Mouse (Mus musculus) thymus, postnatal 10 days (tissue): Measurements from ENCODE around the gene Chmp5.

ENCODE experiments used
- DNase-seq, 2 experiments: peaks; one replicate each; pipeline ENCODE4 v3.0.0; 2021; ENCODE audit warnings: low spot score in 2 of 2

Chmp5 gene

DNA sequence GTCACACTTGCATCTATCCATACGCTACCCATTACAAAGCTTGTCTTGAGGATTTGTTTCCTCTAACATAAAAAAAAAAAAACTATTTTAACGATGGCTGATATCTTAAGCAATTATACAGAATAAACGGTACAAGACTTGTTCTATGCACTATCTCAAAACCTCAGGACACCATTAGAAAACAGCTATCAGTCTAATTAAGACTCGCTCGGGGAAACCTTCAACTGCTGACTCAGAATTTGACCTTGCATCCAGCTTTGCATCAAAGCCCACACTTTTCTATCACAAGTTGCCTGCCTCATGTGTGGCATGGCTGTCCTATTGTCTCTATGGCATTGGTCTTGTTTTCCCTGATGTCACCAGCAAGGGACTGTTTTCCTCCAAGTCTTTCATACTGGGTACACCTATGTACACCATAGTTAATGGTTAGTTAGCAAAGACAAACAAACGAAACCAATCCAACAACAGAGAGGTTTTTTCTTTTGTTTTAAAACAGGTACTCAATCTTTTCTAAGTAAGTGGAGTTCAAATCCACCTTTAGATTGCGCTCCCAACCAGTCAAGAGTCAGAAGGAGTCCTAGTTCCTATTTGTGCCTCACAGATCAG, 1.6 kb upstream of the Chmp5 start:
- no peak for DNase-seq

DNA sequence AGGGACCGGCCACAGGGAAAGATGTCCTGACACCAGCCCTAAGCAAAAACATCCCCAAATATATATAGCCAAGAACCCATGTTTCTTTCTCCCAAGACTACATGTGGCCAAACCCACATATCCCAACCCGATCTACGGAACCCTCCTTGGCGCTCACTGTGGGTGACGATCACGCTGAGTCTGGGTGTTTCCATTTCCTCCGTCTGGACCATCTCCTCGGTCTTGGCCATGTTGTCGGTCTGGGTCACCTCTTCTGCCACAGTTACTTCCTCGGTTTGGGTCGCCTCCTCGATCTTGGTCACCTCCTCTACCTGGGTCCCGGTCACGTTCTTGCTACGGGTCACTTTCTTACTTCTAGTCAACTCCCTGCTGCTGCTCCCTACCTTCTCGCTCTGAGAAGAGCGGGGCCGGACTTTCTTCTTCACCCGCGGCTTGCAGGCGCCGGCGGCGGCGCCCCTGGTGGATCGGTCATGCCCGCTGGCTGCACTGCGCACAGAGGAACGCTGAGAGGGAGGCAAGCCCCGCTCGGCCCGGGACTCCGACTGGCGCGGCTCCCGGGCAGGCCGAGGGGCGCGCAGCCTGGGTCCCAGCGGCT, 545 bp upstream of the Chmp5 start:
- DNase-seq = no peak

DNA sequence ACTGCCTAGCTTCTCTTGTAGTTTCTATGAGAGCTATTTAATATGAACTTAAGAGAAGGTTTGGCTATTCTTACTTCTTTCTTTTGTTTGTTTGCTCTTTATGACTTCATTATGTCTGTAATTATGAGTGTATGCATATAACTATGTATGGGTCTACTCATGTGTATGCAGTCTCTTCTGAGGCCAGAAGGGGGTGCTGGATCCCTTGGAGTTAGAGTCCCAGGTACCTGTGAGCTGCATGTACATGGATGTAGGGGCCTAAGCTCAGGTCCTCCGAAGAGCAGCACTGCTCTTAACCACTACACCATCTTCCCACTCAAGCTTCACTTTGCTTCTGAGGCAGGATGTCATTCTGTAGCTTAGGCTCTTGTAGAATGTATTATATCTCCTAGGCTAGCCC, 5.3 kb downstream of the Chmp5 start:
- peak in 1 of 2 experiments; percentile 10 for DNase-seq

DNA sequence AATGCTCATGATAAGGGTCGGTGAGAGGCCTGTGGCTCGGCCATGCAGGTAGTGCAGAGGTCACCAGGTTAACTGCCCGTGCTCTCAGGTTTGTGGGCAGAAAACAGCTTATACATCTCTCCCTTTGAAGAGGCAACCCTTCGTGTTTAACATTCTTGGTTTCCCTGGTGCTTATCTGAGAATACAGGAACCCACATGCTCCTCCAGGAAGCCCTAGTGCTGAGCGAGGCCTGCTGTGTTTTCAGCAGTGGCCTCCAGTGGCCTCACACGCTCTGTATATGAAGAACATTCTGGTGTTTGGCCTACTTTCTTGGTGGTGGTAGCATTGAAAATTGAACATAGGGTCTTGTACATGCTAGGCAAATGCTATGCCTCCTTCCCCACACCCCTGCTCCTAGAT, 7.7 kb downstream of the Chmp5 start:
- no peak for DNase-seq

DNA sequence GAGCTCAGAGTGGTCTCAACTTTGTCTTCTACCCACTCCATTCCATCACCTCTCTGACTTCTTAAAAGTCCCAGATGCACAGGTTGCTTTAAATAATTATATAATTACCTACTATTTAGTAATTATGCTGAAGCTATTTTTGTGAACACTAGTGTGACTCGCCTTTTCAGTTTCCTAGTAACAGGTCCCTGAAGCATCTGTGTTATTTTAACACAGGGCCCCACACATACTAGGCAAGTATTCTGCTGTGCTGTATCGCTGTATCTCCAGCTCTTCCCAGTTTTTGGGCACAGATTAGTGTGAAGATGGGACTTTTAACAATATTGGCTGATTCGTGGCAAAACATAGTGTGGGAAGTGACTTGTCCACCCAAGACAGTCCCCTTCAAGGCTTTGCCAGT, 15.3 kb downstream of the Chmp5 start:
- no peak for DNase-seq

DNA sequence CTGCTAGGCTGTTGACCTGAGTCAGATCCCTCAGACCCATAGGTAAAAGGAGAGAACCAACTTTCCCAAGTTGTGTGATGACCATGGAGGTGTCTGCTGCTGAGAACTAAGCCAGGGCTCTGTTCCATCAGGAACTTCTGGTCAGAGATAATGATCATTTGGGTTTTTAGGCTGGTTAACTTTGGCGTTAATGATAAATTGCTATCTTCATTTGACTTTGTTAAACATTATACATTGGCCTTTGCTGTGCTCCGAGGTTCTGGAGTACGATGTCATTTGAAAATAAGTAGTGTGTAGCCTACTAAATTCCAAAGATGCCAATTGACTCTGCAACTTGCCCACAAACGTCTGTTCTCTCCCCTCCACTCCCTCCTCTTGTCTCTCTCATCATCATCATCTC, 21.0 kb downstream of the Chmp5 start:
- DNase-seq = no peak

DNA sequence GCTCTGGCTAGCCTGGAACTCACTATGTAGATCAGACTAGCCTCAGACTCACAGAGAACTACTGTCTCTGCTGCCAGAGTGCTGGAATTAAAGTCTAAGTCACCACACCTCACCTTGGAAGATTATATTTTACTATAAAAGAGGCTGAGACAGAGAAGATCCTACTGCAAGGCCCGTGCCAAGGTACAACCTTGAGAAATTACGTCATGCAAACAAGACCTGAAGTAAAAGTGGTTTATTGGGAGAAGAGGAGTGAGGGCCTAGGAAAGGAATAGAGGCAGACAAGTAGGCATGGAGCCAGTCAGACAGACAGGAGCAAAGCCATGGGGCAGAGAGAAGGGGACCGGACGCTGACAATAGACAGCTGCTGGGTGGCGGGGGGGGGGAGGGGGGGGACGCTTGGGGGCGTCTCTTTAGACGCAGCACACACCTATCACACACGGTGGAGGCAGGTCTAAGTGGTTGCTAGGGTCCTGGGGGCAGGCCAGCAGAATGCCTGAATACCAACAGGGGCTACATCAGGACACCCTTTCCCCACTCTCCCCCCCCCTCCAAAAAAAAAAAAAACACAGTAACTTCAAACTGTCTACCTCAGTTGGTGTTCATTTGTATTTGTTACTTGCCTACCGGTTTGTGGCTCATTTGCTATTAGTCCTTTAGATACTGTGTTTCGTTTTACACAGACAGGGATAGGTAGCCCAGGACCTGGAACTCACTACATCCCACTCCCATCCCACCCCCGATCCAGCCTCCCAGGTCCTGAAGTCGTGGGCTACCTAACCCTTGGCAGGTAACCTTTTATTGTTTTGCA, 21.8 kb downstream of the Chmp5 start:
- DNase-seq = no peak

DNA sequence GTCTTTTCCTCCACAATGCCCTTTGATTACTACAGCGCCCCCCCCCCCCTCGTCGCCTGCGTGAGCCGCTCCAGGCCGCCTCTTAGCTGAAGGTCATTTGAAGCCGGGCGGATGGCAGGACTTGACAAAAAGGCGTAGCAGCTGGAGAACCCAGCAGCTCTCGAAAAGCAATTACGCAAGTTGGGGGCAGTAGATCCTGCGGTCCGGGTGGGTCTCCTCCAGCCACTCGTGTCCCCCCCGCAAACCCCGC, 22.3 kb downstream of the Chmp5 start:
- no peak for DNase-seq

DNA sequence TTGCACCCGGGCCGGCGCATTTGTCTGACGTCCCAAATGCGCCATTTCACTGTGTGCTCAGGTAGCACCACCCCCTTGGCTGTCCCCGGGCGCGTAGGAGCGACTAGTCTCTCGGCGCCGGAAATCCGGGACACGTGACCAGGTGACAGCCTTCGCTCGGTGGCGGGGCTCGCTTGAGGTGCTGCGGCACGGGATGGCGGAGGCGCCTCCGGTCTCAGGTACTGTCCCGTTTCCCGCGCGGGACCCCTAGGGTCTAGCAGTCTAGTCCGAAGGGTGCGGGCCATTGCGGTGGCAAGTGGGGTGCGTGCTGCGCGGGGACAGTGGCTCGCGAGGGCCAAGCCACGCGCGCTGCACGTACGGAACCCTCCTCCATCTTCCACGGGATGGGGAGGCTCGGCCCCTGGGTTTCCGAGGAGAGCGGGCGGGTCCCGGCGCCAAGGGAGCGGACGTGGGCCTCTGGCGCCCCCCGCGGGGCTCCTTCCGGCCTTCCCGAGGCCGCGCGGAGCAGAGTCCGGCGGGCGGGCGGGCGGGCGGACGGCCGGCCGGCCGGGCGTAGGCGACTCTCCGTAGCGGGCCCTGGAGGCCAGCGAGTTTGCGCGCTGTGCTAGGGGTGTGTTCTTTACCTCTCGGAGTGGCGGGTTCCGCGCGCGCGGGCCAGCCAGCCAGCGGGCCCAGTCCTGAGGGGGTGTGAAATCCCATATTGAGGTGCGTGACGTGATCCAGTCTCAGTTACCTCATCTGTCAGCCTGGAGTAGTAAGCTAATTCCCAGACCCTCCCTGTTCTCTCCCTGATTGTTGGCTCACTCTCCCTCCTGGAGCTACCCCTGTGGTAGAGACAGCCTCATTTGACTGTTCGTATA, 22.9 kb downstream of the Chmp5 start, which contains the start of gene Nfx1:
Nfx1 (plus strand) TSS at position 65 of the 860 bp plus-strand sequence.
- DNase-seq = peak; percentile 94

DNA sequence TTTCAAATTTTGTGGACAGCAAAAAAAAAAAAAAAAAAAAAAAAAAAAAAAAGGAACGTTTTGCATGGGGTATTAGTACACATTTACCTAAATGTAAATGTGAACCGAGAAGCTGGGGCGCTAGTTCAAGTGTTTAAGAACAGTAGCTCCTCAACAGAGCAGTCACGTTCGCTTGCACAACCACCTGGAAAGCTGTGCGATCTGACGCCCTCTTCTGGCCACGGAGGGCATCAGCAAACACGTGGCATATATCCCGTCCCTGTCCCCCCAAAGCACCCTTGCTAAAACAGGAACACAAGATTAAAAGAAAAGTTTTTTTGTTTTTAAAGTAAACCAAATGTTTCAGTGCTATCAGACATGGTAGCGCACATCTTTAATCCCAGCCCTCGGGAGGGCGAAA, 23.5 kb downstream of the Chmp5 start:
- DNase-seq = peak; percentile 18 to 50

DNA sequence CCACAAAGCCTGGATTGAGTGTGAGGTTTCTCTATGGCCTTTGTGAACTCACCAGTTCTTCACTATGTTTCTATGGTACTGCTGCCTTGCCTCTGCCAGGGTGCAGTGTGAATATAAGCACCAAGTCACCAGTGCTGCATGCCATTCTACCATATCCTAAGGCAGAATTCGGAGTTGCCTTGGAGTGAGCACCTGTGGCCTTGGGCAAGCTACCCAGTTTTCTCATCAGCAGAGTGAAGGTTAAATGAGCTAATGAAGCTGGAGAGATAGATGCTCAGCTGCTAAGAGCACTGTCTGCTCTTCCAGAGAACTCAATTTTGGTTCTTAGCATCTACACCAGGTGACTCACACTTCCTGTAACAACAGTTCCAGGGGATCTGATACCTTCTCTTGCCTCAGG, 25.8 kb downstream of the Chmp5 start:
- no peak for DNase-seq

DNA sequence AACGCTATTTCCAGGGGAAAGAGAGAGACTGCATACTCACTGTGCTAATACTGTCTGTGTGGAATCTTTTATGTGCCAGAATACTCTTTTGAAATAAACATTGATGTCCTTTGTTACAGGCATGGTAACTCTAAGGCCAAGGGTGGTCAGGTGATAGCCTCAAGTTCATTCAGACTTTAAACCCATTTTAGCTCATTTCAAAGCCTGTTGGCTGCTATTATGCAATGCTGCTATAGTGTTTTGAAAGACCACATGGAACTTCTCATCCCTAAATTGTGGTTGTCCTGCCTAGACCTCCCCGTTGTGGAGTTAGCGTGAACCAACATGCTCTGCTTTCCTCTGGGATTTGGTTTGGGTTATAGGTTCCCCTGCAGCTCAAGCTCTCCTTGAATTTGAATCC, 27.5 kb downstream of the Chmp5 start:
- DNase-seq = no peak

DNA sequence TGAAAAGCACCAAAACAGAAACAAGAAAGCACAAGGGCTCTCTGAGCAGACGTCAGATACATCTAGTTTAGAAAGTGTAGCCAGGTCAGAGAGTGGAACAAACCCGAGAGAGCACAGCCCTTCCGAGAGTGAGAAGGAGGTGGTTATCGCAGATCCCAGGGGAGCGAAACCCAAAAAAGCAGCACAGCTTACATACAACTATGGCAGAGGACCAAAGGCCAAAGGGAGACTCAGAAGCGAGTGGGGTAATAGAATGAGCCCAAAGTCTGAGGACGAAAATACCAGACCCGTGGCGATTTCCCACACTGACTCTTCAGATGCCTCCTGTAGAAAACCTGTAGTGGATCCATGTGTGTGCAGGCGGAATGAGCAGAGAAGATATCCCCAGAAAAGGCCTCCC, 28.4 kb downstream of the Chmp5 start:
- DNase-seq = no peak

DNA sequence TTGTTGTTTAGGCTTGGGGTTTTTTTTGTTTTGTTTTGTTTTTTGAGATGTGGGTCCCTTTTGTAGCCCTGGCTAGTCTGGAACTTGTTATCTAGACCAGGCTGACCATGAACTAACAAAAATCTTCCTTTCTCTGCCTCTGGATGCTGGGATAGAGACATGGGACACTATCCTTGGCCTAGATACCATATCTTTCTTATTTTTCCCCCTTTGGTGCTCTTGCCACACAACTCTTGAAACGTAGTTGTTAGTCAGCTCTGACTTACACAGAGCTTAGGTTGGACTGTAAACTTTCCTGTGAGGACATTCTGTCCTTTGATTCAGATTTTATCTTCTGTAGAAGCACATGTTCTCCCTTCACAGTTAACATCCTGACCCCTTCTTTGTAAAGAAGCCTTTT, 31.2 kb downstream of the Chmp5 start:
- DNase-seq = no peak

DNA sequence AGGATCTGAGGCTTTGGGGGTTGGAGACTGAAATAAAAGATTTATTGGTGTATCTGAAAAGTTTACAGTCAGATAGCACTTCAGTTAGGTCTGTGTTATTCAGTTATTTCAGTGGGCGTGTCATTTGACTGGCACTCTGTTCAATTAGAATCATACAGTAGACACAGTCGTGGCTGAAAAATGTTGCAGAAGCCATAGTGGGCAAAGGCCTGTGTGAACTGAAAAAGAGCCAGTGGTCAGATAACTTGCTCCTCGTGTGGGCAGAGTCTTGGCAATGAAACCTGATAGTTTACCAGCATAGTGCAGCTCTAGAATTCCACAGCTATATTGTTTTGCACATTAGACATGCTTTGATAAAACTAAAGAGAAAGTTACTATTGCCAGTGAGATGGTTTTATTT, 34.3 kb downstream of the Chmp5 start:
- no peak for DNase-seq

DNA sequence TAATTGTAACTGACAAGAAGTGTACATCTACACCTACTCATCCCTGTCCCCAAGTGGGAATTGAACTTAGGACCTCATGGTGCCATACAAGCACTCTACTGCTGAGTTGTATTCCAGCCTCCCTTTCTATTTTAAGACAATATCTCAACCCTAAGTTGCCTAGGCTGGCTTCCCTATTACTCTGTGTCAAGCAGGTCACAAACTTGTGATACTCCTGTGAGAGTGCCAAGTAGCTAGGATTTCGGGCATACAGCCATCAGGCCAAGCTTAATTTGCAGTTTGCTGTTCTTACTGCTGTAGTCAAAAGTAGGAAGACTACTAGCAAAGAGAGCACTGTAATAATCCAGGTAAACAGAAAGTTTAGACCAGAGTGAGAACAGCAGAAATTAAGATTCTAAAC, 35.5 kb downstream of the Chmp5 start:
- DNase-seq = no peak

DNA sequence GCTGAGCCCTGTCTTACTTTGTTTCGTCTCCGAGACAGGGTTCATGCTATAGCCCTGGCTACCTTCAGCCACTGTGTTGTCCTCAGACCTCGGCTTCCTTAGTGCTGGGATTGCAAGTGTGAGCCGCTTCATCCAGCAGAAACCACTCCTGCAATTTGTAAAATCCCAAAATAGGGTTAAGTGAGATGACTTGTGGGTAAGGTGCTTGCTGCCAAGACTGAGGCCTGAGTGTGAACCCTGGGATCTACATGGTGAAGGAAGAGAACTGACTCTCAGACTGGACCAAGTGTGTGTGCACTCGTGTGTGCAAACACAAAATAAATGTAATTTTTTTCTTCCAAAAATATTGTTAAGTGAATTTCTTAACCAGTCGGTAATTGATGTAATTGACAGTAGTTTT, 41.4 kb downstream of the Chmp5 start:
- DNase-seq = no peak

DNA sequence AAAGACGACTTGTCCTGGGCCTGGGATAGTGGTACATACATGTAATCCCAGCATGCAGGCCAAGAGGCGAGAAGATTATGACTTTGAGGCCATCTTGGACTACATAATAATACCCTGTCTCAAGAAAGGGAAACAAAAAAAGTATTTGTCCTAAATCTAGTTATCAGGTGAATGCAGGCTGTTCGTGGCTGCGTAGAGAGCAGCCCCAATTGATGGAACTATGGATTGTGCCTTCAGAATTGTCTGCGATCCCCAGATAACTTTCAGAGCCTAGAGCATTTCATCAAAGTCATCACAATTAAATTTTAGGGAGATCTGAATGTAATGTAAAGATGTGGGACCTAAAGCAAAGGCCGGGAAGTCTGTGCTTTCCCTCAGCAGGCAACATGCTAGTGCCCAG, 48.1 kb downstream of the Chmp5 start:
- DNase-seq = no peak

DNA sequence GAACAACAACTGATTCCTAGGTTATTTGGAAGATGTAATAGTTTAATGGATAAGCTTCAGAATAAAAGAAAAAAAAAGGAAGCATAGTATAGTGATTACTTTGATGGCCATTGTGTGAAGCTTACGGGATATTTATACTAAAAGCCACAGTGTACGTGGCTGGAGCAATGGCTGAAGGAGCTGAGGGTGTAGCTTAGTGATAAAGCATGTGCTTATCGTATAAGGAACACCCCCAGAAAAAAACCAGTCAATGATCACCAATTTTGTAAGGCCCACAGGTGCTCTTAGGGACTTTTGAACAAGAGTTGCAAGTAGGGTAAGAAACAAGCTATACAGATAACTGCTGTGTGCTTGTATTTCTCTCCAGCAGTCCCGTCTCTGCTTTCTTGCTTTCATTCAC, 49.7 kb downstream of the Chmp5 start:
- DNase-seq = no peak

DNA sequence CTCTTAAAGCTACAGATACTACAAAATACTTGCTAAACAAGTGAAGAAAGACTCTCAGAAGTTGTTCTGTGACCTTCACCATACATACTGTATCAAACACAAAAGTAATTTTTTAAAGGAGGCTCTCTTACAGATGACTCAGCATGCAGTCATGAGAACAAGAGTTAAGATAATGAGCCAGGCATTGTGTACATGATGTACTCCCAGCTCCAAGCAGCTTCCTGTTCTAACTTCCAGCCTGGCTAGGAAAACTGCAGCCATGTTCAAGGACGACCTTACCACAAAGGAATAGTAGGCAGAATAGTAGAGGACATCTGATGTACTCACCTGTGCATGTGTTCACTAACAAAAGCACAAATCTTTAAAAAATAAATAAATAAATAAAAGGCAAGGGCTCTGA, 52.1 kb downstream of the Chmp5 start:
- DNase-seq = no peak

DNA sequence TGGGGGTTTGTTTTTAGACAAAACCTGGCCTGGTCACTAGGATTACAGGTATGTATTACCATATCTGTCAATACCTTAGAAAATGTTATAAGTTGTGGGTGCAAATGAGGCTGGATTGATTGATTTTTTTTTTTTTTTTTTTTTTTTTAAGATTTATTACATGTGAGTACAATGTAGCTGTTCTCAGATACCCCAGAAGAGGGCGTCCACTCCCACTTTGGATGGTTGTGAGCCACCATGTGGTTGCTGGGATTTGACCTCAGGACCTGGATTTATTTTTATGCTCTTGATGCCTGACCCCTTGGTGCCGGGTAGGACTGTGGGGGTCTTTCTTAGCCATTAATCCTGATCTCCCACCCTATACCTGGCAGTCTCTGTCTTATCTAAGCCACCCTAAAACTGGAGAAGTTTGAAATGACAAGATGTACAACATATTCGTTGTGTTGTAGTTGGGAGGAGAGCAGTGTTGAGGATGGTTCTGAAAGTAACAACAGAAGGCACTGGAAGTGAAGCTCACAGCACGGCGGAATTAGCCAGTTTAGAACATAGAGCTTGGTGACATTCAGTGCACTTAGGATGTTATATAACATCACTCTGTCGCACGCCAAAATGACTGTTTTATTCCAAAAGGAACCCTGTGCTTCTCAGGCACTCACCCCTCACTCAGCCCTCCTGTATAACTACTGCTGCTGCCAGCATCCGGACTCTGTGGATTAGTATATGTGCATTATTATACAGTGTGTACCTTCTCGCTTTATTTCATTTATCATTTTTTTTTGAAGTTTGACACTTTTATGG, 52.8 kb downstream of the Chmp5 start:
- DNase-seq = no peak

DNA sequence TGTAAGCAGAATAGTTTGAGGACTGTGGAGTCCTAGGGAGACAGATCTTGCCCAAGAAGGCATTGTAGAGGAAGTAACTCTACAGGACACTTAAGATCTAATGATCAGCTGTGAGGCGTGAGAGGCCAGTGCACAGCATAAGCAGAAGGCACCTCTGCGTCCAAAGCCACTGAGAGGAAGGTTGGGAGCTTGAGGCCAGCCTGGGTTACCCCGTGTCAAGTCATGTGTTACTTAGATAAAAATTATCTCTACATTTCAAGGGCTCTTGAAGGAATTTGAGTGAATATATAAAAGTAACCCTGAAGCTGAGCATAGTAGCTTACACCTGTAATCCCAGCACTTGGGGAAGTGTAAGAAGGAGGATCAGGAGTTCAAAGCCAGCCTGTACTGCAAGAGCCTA, 65.1 kb downstream of the Chmp5 start:
- DNase-seq = no peak
